Mouse (Mus musculus) embryonic fibroblast, embryonic 13.5 days (primary cell): ENCODE results near the gene 1700017B05Rik. TPM values are rescaled to one million over a fixed set of nuclear protein-coding genes. Genes with fewer than 3 reads are reported as not detected.

Experiments used
- H3K27ac ChIP-seq: 2 replicates; pipeline ENCODE4 v1.5.1; 2012; ENCODE audit warnings: low read length, control low read depth, inconsistent platforms; ENCODE audit not compliant: insufficient read depth
- H3K4me1 ChIP-seq: 2 replicates; pipeline ENCODE4 v1.6.1; 2011; ENCODE audit warnings: low read length; ENCODE audit not compliant: control insufficient read depth, insufficient read depth
- H3K4me3 ChIP-seq: 2 replicates; pipeline ENCODE4 v1.5.1; 2011; ENCODE audit warnings: mild to moderate bottlenecking, control low read depth, low read length; ENCODE audit not compliant: insufficient read depth
- CTCF ChIP-seq: IDR thresholded peaks from 2 replicates; pipeline ENCODE4 v1.5.1; 2011; ENCODE audit warnings: mild to moderate bottlenecking, control low read depth, low read length, moderate library complexity, borderline replicate concordance; ENCODE audit not compliant: insufficient read depth
- POLR2A ChIP-seq: IDR thresholded peaks from 2 replicates; pipeline ENCODE4 v1.6.1; 2011; ENCODE audit warnings: low read depth, mild to moderate bottlenecking, control low read depth, low read length, moderate library complexity
- polyA plus RNA-seq: library from polyadenylated mRNA; stranded (reverse); fragments of >200 nt; gene quantifications from 2 replicates; pipeline ENCODE4 v1.2.4, GENCODE M21; 2011; ENCODE audit warnings: low read depth; ENCODE audit not compliant: missing spikeins, insufficient read length

1700017B05Rik gene
- polyA plus RNA-seq, 1 experiment: 36.6 TPM

GRCm38 (mm10) chr9:57225780-57226627 lies 36.4 kb downstream of the 1700017B05Rik start:
- no peaks in the 10 kb centered on the region for H3K4me1 ChIP-seq
- no peak overlapping the region for H3K27ac ChIP-seq
- H3K4me3 ChIP-seq: no peak overlapping the region
- TF ChIP-seq CTCF (no peak), POLR2A (no peak)

- TF ChIP-seq CTCF (no peak), POLR2A (no peak)
- no peak overlapping the region for H3K4me3 ChIP-seq
- no peak overlapping the region for H3K27ac ChIP-seq
These were observed 39.1 kb downstream of the 1700017B05Rik start for GRCm38 (mm10) chr9:57223341-57223740.

GRCm38 (mm10) chr9:57220356-57220755 lies 42.1 kb downstream of the 1700017B05Rik start:
- Histone ChIP-seq H3K4me3 (no peak overlapping the region), H3K4me1 (no peaks in the 10 kb centered on the region), H3K27ac (no peak overlapping the region)
- TF ChIP-seq CTCF (peak; percentile 52; the same call in 1 of the 2 replicates), POLR2A (no peak)

More at GRCm38 (mm10) chr9:57223341-57223740, 39.1 kb downstream of the 1700017B05Rik start:
- no peaks in the 10 kb centered on the region for H3K4me1 ChIP-seq

GRCm38 (mm10) chr9:57219511-57219910 lies 42.9 kb downstream of the 1700017B05Rik start:
- H3K27ac ChIP-seq: no peak overlapping the region
- H3K4me3 ChIP-seq: no peak overlapping the region
- no peak for TF ChIP-seq CTCF
- TF ChIP-seq POLR2A: no peak
- H3K4me1 ChIP-seq: no peaks in the 10 kb centered on the region

GRCm38 (mm10) chr9:57218776-57219175 lies 43.6 kb downstream of the 1700017B05Rik start:
- H3K27ac ChIP-seq: no peak overlapping the region
- no peaks in the 10 kb centered on the region for H3K4me1 ChIP-seq
- TF ChIP-seq CTCF (no peak), POLR2A (no peak)
- H3K4me3 ChIP-seq: no peak overlapping the region

- Histone ChIP-seq H3K4me1 (no peaks in the 10 kb centered on the region), H3K4me3 (no peak overlapping the region), H3K27ac (no peak overlapping the region)
- TF ChIP-seq CTCF: no peak
- no peak for TF ChIP-seq POLR2A
These were observed 45.2 kb downstream of the 1700017B05Rik start for GRCm38 (mm10) chr9:57217220-57217619.

- H3K27ac ChIP-seq: no peak overlapping the region
- no peaks in the 10 kb centered on the region for H3K4me1 ChIP-seq
- no peak overlapping the region for H3K4me3 ChIP-seq
- TF ChIP-seq POLR2A (no peak), CTCF (no peak)
These were observed 47.9 kb downstream of the 1700017B05Rik start for GRCm38 (mm10) chr9:57214500-57214899.

- Histone ChIP-seq H3K4me3 (no peak overlapping the region), H3K27ac (no peak overlapping the region), H3K4me1 (no peaks in the 10 kb centered on the region)
- TF ChIP-seq POLR2A: no peak
- no peak for TF ChIP-seq CTCF
These were observed 49.8 kb downstream of the 1700017B05Rik start for GRCm38 (mm10) chr9:57212448-57213222.

- no peak overlapping the region for H3K27ac ChIP-seq
- TF ChIP-seq POLR2A (no peak), CTCF (no peak)
- H3K4me1 ChIP-seq: no peaks in the 10 kb centered on the region
- H3K4me3 ChIP-seq: no peak overlapping the region
These were observed 53.1 kb downstream of the 1700017B05Rik start for GRCm38 (mm10) chr9:57209316-57209715.
